Mouse (Mus musculus) midbrain, embryonic 11.5 days (tissue): Measurements from ENCODE around the gene Gnaq. TPM values are rescaled to one million over a fixed set of nuclear protein-coding genes. Genes with fewer than 3 reads are reported as not detected.
"Not testable (repeated sequence)": the region's sequence is repeated elsewhere in the genome, so short reads cannot be mapped to it uniquely, and the experiment has no call there.

ENCODE experiments used
- ATAC-seq: fragments of 200-750 bp; cut with Nextera tagmentation; 2 replicates; pipeline ENCODE4 v1.8.0; 2017; ENCODE audit warnings: moderate TSS enrichment, moderate library complexity; ENCODE audit not compliant: low FRiP score
- DNase-seq: peaks from one replicate; pipeline ENCODE4 v3.0.0; 2015; ENCODE audit warnings: low spot score; ENCODE audit errors: missing footprints
- H3K27ac ChIP-seq: fragments of 300-500 bp; sonication (generic); 2 replicates; pipeline ENCODE4 v1.5.1; 2014; ENCODE audit warnings: low read depth, low read length
- H3K27me3 ChIP-seq: fragments of 300-500 bp; sonication (generic); 2 replicates; pipeline ENCODE4 v1.6.1; 2014; ENCODE audit warnings: mild to moderate bottlenecking, low read length, moderate library complexity, mixed read lengths; ENCODE audit not compliant: control insufficient read depth, insufficient read depth
- H3K36me3 ChIP-seq: fragments of 300-500 bp; sonication (generic); 2 replicates; pipeline ENCODE4 v1.6.1; 2014; ENCODE audit warnings: mild to moderate bottlenecking, low read length, moderate library complexity, mixed read lengths; ENCODE audit not compliant: control insufficient read depth, insufficient read depth
- H3K4me1 ChIP-seq: fragments of 300-500 bp; sonication (generic); 2 replicates; pipeline ENCODE4 v1.6.1; 2014; ENCODE audit warnings: low read length; ENCODE audit not compliant: control insufficient read depth, insufficient read depth
- H3K4me2 ChIP-seq: fragments of 300-500 bp; sonication (generic); 2 replicates; pipeline ENCODE4 v1.6.1; 2014; ENCODE audit warnings: mild to moderate bottlenecking, moderate library complexity
- H3K4me3 ChIP-seq: fragments of 300-500 bp; sonication (generic); 2 replicates; pipeline ENCODE4 v1.5.1; 2014; ENCODE audit warnings: low read depth, low read length
- H3K9ac ChIP-seq: fragments of 300-500 bp; sonication (generic); 2 replicates; pipeline ENCODE4 v1.6.1; 2014; ENCODE audit warnings: low read length
- H3K9me3 ChIP-seq: fragments of 300-500 bp; sonication (generic); 2 replicates; pipeline ENCODE4 v1.6.1; 2016; ENCODE audit warnings: low read length; ENCODE audit not compliant: control insufficient read depth
- WGBS: fragments of 180-500 bp; shearing (Covaris S2); extraction: QIAGEN DNeasy Blood & Tissue Kit; methylation state at CpG from one replicate; pipeline ENCODE4 v1.1.7; 2014; 5-methylcytosine and 5-hydroxymethylcytosine counted together
- polyA plus RNA-seq: library from polyadenylated mRNA; unstranded; fragments of >200 nt; fragmentation: Nextera tagmentation; extraction: Ambion mirVana; gene quantifications from 2 replicates; pipeline ENCODE4 v1.2.1, GENCODE M21; 2014

Gene Gnaq
- polyA plus RNA-seq, 1 experiment from 2014 or later = 24.0 TPM

GRCm38 (mm10) chr19:16254881-16255280 lies 122.2 kb downstream of the Gnaq start:
- H3K27me3 ChIP-seq = no peaks in the 10 kb centered on the region
- 91% methylated on average over 1 of the region's 1 CpGs for WGBS
- H3K9ac ChIP-seq = no peak overlapping the region
- H3K9me3 ChIP-seq = no peaks in the 10 kb centered on the region
- H3K36me3 ChIP-seq = no peaks in the 10 kb centered on the region
- no peak overlapping the region for H3K27ac ChIP-seq
- ATAC-seq = no peak
- no peak overlapping the region for H3K4me2 ChIP-seq
- no peak overlapping the region for H3K4me3 ChIP-seq
- H3K4me1 ChIP-seq = peaks cover 6% of the 10 kb centered on the region; the same call in 1 of the 2 replicates
- no peak for DNase-seq

- Histone ChIP-seq H3K27ac (no peak overlapping the region), H3K4me3 (no peak overlapping the region), H3K9ac (no peak overlapping the region), H3K27me3 (no peaks in the 10 kb centered on the region), H3K36me3 (no peaks in the 10 kb centered on the region), H3K9me3 (no peaks in the 10 kb centered on the region), H3K4me1 (peaks cover 6% of the 10 kb centered on the region; the same call in 1 of the 2 replicates), H3K4me2 (no peak overlapping the region)
- WGBS = 91% methylated on average over 2 of the region's 2 CpGs
- DNase-seq (no peak), ATAC-seq (no peak)
Observed at GRCm38 (mm10) chr19:16255294-16255693, 122.7 kb downstream of the Gnaq start.

GRCm38 (mm10) chr19:16258766-16259355 lies 126.2 kb downstream of the Gnaq start:
- Histone ChIP-seq H3K36me3 (no peaks in the 10 kb centered on the region), H3K4me2 (no peak overlapping the region), H3K4me3 (no peak overlapping the region), H3K27ac (no peak overlapping the region), H3K27me3 (no peaks in the 10 kb centered on the region), H3K4me1 (no peaks in the 10 kb centered on the region), H3K9me3 (no peaks in the 10 kb centered on the region), H3K9ac (no peak overlapping the region)
- DNase-seq = no peak
- no peak for ATAC-seq

- H3K4me2 ChIP-seq = no peak overlapping the region
- H3K27me3 ChIP-seq = no peaks in the 10 kb centered on the region
- 93% methylated on average over 6 of the region's 6 CpGs for WGBS
- no peak for ATAC-seq
- no peak for DNase-seq
- H3K9ac ChIP-seq = no peak overlapping the region
- no peak overlapping the region for H3K27ac ChIP-seq
- H3K4me3 ChIP-seq = no peak overlapping the region
- no peaks in the 10 kb centered on the region for H3K9me3 ChIP-seq
- H3K36me3 ChIP-seq = no peaks in the 10 kb centered on the region
- H3K4me1 ChIP-seq = no peaks in the 10 kb centered on the region
Observed at GRCm38 (mm10) chr19:16259786-16260434, 127.3 kb downstream of the Gnaq start.

- no peak overlapping the region for H3K9ac ChIP-seq
- H3K36me3 ChIP-seq = no peaks in the 10 kb centered on the region
- DNase-seq (no peak), ATAC-seq (no peak)
- no peak overlapping the region for H3K4me2 ChIP-seq
- no peaks in the 10 kb centered on the region for H3K9me3 ChIP-seq
- H3K4me3 ChIP-seq = no peak overlapping the region
- 76% methylated on average over 2 of the region's 2 CpGs for WGBS
- H3K27me3 ChIP-seq = no peaks in the 10 kb centered on the region
- no peak overlapping the region for H3K27ac ChIP-seq
- H3K4me1 ChIP-seq = no peaks in the 10 kb centered on the region
Observed at GRCm38 (mm10) chr19:16260435-16260832, 127.8 kb downstream of the Gnaq start.

- Histone ChIP-seq H3K27me3 (no peaks in the 10 kb centered on the region), H3K4me1 (no peaks in the 10 kb centered on the region), H3K9ac (no peak overlapping the region), H3K4me3 (no peak overlapping the region), H3K9me3 (no peaks in the 10 kb centered on the region), H3K4me2 (no peak overlapping the region), H3K27ac (no peak overlapping the region), H3K36me3 (no peaks in the 10 kb centered on the region)
- no peak for ATAC-seq
- WGBS = 96% methylated on average over 1 of the region's 1 CpGs
- no peak for DNase-seq
Observed at GRCm38 (mm10) chr19:16260973-16261372, 128.3 kb downstream of the Gnaq start.

- Histone ChIP-seq H3K9me3 (no peaks in the 10 kb centered on the region), H3K9ac (no peak overlapping the region), H3K4me2 (no peak overlapping the region), H3K4me1 (no peaks in the 10 kb centered on the region), H3K36me3 (no peaks in the 10 kb centered on the region), H3K4me3 (no peak overlapping the region), H3K27ac (no peak overlapping the region), H3K27me3 (no peaks in the 10 kb centered on the region)
- DNase-seq (no peak), ATAC-seq (no peak)
- 96% methylated on average over 6 of the region's 6 CpGs for WGBS
Observed at GRCm38 (mm10) chr19:16261631-16262030, 129.0 kb downstream of the Gnaq start.

- H3K4me2 ChIP-seq = no peak overlapping the region
- no peaks in the 10 kb centered on the region for H3K9me3 ChIP-seq
- H3K27ac ChIP-seq = no peak overlapping the region
- H3K4me3 ChIP-seq = no peak overlapping the region
- 93% methylated on average over 4 of the region's 4 CpGs for WGBS
- no peak overlapping the region for H3K9ac ChIP-seq
- H3K27me3 ChIP-seq = no peaks in the 10 kb centered on the region
- ATAC-seq (no peak), DNase-seq (no peak)
- no peaks in the 10 kb centered on the region for H3K36me3 ChIP-seq
- H3K4me1 ChIP-seq = no peaks in the 10 kb centered on the region
Observed at GRCm38 (mm10) chr19:16262340-16262739, 129.7 kb downstream of the Gnaq start.

- 93% methylated on average over 8 of the region's 16 CpGs for WGBS
- ATAC-seq, H3K9me3 ChIP-seq: not testable (repeated sequence)
Observed at GRCm38 (mm10) chr19:16267362-16267761, 134.7 kb downstream of the Gnaq start.

More at GRCm38 (mm10) chr19:16267362-16267761, 134.7 kb downstream of the Gnaq start:
- not testable (repeated sequence) for H3K9ac ChIP-seq, H3K4me2 ChIP-seq, H3K27me3 ChIP-seq, H3K4me1 ChIP-seq, H3K27ac ChIP-seq, H3K4me3 ChIP-seq, H3K36me3 ChIP-seq, DNase-seq
